Comparison of ENCODE assay signal across 17 mouse cellular contexts in the genomic region with DNA sequence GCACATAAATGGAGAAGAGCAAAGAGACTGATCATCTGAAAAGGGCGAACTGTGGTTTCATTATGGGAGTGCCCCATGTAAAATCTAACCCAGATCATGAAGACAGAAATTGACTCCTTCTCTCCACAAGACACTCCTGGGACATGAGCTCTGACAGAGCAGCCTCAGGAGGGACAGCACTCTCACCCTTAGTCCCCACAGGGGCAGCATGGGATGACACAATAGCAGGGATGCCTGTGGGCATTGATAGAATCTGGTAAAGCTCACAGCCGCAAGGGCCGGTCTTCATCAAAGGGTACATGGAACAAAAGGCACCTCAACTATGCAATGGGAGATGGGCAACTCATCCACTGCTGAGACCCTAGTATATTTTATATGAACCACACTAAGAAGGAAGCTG. TPM values are rescaled to one million over a fixed set of nuclear protein-coding genes. Genes with fewer than 3 reads are reported as not detected.
DNase-seq lines count a peak whose midpoint lies in the region; ATAC-seq and TF ChIP-seq lines count a peak whose summit lies in the region.
"Not testable (repeated sequence)": the region's sequence is repeated elsewhere in the genome, so short reads cannot be mapped to it uniquely, and the experiment has no call there.
"Had no signal": no experiment of that assay in that cellular context is flagged by ENCODE, and none has a peak within 500 bp of the region (broad histone marks: within the 10 kb centered on the region; RNA-seq: fewer than 3 reads in every experiment).

No protein-coding gene starts in this region.

- H3K4me1 ChIP-seq in G1E (ENCODE audit: insufficient read depth, low read depth, low read length); embryonic facial prominence, embryonic 15.5 days; limb, embryonic 11.5 days (ENCODE audit: control insufficient read depth, insufficient read depth, low read length); lung, embryonic 15.5 days; midbrain, embryonic 14.5 days (ENCODE audit: control insufficient read depth, insufficient read depth, low read length): not testable (repeated sequence)

- H3K27me3 ChIP-seq in G1E (ENCODE audit: insufficient read depth, low read length); embryonic facial prominence, embryonic 15.5 days; limb, embryonic 11.5 days (ENCODE audit: control insufficient read depth, insufficient read depth, low read length); lung, embryonic 15.5 days; midbrain, embryonic 14.5 days (ENCODE audit: control insufficient read depth, insufficient read depth, low read length): not testable (repeated sequence)

- peaks cover 36% of the 10 kb centered on the region for H3K9me3 ChIP-seq in G1E (replicated peaks)
- not testable (repeated sequence) for H3K9me3 ChIP-seq in embryonic facial prominence, embryonic 15.5 days (replicated peaks); limb, embryonic 11.5 days (ENCODE audit: control insufficient read depth, low read length)
- peaks cover 13% of the 10 kb centered on the region for H3K9me3 ChIP-seq in lung, embryonic 15.5 days
- H3K9me3 ChIP-seq in midbrain, embryonic 14.5 days (ENCODE audit: control insufficient read depth, low read length): peaks cover 36% of the 10 kb centered on the region

- H3K4me3 ChIP-seq in G1E (ENCODE audit: low read depth, low read length); embryonic facial prominence, embryonic 15.5 days (replicated peaks); limb, embryonic 11.5 days (ENCODE audit: low read depth, low read length); lung, embryonic 15.5 days; midbrain, embryonic 14.5 days (replicated peaks; ENCODE audit: low read depth, low read length): not testable (repeated sequence)

- H3K9ac ChIP-seq in embryonic facial prominence, embryonic 15.5 days; limb, embryonic 11.5 days (ENCODE audit: low read length); lung, embryonic 15.5 days; midbrain, embryonic 14.5 days (replicated peaks; ENCODE audit: low read length): not testable (repeated sequence)

- 85% methylated on average over 3 of the region's 3 CpGs for WGBS in embryonic facial prominence, embryonic 15.5 days
- 91% methylated on average over 3 of the region's 3 CpGs for WGBS in limb, embryonic 11.5 days
- 91% methylated on average over 3 of the region's 3 CpGs for WGBS in lung, embryonic 15.5 days
- 94% methylated on average over 3 of the region's 3 CpGs for WGBS in midbrain, embryonic 14.5 days

- H3K27ac ChIP-seq in embryonic facial prominence, embryonic 15.5 days (replicated peaks); limb, embryonic 11.5 days (replicated peaks; ENCODE audit: low read depth, low read length); lung, embryonic 15.5 days; midbrain, embryonic 14.5 days (replicated peaks; ENCODE audit: low read depth, low read length): not testable (repeated sequence)

- not testable (repeated sequence) for DNase-seq in G1E (ENCODE audit: low spot score); limb, embryonic 11.5 days (ENCODE audit: low spot score); midbrain, embryonic 14.5 days
- DNase-seq in heart, adult 11 months: peak; percentile 90

- not testable (repeated sequence) for TF ChIP-seq CTCF in G1E (IDR thresholded peaks at IDR 0.05; ENCODE audit: low read depth, low read length)

- not testable (repeated sequence) for H3K36me3 ChIP-seq in G1E (replicated peaks); embryonic facial prominence, embryonic 15.5 days; limb, embryonic 11.5 days (ENCODE audit: control insufficient read depth, insufficient read depth, low read length); lung, embryonic 15.5 days; midbrain, embryonic 14.5 days (ENCODE audit: control insufficient read depth, insufficient read depth, low read length)

- H3K4me2 ChIP-seq in embryonic facial prominence, embryonic 15.5 days (replicated peaks); limb, embryonic 11.5 days (ENCODE audit: low read depth, severe bottlenecking); lung, embryonic 15.5 days; midbrain, embryonic 14.5 days (ENCODE audit: low read length): not testable (repeated sequence)

- ATAC-seq in G1E (ENCODE audit: extremely low read depth, insufficient number of reproducible peaks, low FRiP score, poor library complexity, severe bottlenecking): peak; percentile 54; the same call in 1 of the 2 replicates
- ATAC-seq in embryonic facial prominence, embryonic 15.5 days (ENCODE audit: insufficient number of reproducible peaks, low FRiP score, low TSS enrichment, low read depth): peak; percentile 69; the same call in 1 of the 2 replicates
- ATAC-seq in limb, embryonic 11.5 days (ENCODE audit: insufficient number of reproducible peaks, low FRiP score, low TSS enrichment, low read depth): 0 out of 2 replicates have a peak, but pooled peaks have one; percentile 62
- ATAC-seq in lung, embryonic 15.5 days (ENCODE audit: borderline replicate concordance, extremely low read depth, low FRiP score, low TSS enrichment): peak; percentile 49; the same call in 1 of the 2 replicates
- ATAC-seq in midbrain, embryonic 14.5 days (ENCODE audit: low FRiP score, low TSS enrichment): peak; percentile 80
- 0 out of 2 replicates have a peak, but pooled peaks have one; percentile 39 for ATAC-seq in neutrophil, adult 5-6 weeks (ENCODE audit: extremely low read depth, insufficient number of reproducible peaks, low FRiP score, poor library complexity, severe bottlenecking)

RNA-seq across cellular contexts. Expression of a gene that starts 35.9 kb away (rescaled TPM):
- total RNA-seq in G1E (2014; fragmentation: Nextera tagmentation) (116 and 136 TPM in 2 replicates), G1E (2017) (22.8 and 36.1 TPM in 2 replicates)
- 1.8 and 2.0 TPM in 2 replicates for polyA plus RNA-seq in G1E (2012)
- polyA plus RNA-seq in embryonic facial prominence, embryonic 15.5 days (2015; fragmentation: Nextera tagmentation; extraction: Ambion mirVana): not detected in 2 replicates
- 0.10 and 0.11 TPM in 2 replicates for polyA plus RNA-seq in limb, embryonic 11.5 days (2014; fragmentation: Nextera tagmentation; extraction: Ambion mirVana)
- polyA plus RNA-seq in lung, embryonic 15.5 days (2015; fragmentation: Nextera tagmentation; extraction: Ambion mirVana): not detected in 2 replicates
- polyA plus RNA-seq in midbrain, embryonic 14.5 days (2014; fragmentation: Nextera tagmentation; extraction: Ambion mirVana): 0.13 TPM in 1 of 2 replicates, not detected in the other
- not detected in 2 replicates for total RNA-seq in neutrophil, adult 5-6 weeks (2017)
- total RNA-seq: gastrocnemius, adult 8-10 months had no signal
- polyA plus RNA-seq: adrenal gland, adult 2 months; cerebellum, adult 2 months; cortical plate, adult 2 months; embryonic facial prominence, embryonic 10.5 days; embryonic facial prominence, embryonic 13.5 days; forebrain, embryonic 12.5 days; forebrain, embryonic 15.5 days; gonadal fat pad, adult 2 months; heart, postnatal 0 days had no signal

RNA-seq across cellular contexts. Expression of a gene that starts 38.5 kb away (rescaled TPM):
- 1.4 TPM in 2 replicates for total RNA-seq in G1E (2014; fragmentation: Nextera tagmentation)
- total RNA-seq in G1E (2017): 1.7 and 1.8 TPM in 2 replicates
- polyA plus RNA-seq in G1E (2012): 0.04 TPM in 2 replicates
- 0.88 and 1.1 TPM in 2 replicates for polyA plus RNA-seq in embryonic facial prominence, embryonic 15.5 days (2015; fragmentation: Nextera tagmentation; extraction: Ambion mirVana)
- polyA plus RNA-seq in limb, embryonic 11.5 days (2014; fragmentation: Nextera tagmentation; extraction: Ambion mirVana): 2.8 and 3.0 TPM in 2 replicates
- 0.84 and 0.95 TPM in 2 replicates for polyA plus RNA-seq in lung, embryonic 15.5 days (2015; fragmentation: Nextera tagmentation; extraction: Ambion mirVana)
- 0.05 and 0.20 TPM in 2 replicates for polyA plus RNA-seq in midbrain, embryonic 14.5 days (2014; fragmentation: Nextera tagmentation; extraction: Ambion mirVana)
- 7.6 and 11.8 TPM in 2 replicates for total RNA-seq in neutrophil, adult 5-6 weeks (2017)
- polyA plus RNA-seq: adrenal gland, adult 2 months had no signal
